Mouse (Mus musculus): ENCODE measurements at regions not wholly inside any gene's neighbourhood (a gene's known extent, or its start where the extent isn't known, plus 50 kb on each side); places are given as distances from the start of the nearest gene placed in this dataset.

DNA sequence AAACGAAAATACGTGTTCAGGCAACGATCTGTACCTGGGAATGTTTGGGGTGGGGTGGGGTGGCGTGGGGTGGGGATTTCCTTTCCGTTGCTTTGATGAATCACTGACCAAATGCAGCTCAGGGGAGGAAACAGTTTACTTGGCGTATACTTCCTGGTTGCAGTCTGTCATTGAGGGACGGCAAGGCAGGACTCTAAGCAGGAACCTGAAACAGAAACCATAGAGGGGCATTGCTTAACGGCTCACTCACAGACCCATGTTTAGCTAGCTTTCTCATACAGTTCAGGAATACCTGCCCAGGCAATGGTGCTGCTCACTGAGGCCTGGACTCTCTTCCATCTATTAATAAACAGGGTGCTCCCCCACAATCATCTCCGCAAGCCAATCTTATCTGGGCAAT, 55.1 kb upstream of the Smox start:
- ATAC-seq (ENCODE audit: extremely low read depth, insufficient number of reproducible peaks, low FRiP score, poor library complexity, severe bottlenecking), result peak; percentile 73; the same call in 1 of the 2 replicates

DNA sequence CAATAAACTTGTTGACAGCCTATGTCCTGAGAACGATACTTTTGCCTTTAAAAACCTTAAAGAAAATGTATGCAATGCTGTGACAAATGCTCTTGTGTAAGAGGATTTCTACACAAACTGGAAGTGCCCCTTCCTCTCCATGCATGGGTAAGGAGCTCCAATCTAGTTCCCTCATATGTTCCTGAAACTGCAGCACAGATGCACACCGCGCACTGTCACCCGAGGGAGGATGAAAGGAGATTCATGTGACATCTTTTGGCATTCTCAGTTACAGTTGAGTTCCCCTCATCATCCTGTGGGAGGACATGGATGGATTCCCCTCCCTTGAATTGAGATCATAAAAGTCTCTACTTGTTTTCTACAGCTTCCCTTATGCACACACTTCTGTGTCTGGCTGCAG, 60.8 kb upstream of the Smox start:
- ATAC-seq (ENCODE audit: extremely low read depth, insufficient number of reproducible peaks, low FRiP score, poor library complexity, severe bottlenecking), result peak; percentile 55; the same call in 1 of the 2 replicates

DNA sequence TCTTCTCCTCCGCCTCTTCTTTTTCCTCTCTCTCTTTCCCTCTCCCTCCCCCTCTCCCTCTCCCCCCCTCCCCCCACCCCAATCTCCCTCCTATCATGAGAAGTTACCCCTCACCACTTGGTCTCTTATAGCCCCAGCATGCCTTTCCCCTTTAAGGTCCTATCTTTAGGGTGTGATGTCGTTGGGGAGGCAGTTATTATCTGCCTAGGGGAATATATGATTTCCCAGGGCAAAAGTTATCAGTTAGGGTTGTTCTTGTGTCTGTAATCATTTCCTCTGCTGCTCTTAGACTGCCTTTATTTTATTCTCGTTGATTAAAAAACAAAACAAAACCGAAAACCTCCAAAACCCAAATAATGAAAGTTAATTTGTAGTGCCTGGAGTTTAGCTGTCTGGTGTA, 63.2 kb upstream of the Smox start:
- no peak for ATAC-seq (ENCODE audit: extremely low read depth, insufficient number of reproducible peaks, low FRiP score, poor library complexity, severe bottlenecking)

DNA sequence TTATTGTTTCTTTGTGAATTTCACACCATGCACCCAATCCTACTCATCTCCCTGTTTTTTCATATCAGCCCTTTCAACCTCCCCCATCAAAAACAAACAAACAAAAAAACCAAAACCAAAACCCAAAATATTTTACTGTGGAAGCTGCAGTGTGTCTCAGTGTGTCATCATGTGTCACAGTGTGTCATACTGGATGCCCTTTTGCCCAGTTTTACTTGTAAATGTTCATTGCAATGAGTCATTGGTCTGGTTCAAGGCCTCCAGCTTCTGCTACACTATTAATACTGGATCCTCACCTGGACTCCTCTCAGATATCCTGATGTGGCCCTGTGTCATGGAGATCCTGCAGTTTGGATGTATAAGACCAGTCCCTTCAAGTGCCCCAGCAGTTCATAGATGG, 64.4 kb upstream of the Smox start:
- ATAC-seq (ENCODE audit: extremely low read depth, insufficient number of reproducible peaks, low FRiP score, poor library complexity, severe bottlenecking), result no peak

DNA sequence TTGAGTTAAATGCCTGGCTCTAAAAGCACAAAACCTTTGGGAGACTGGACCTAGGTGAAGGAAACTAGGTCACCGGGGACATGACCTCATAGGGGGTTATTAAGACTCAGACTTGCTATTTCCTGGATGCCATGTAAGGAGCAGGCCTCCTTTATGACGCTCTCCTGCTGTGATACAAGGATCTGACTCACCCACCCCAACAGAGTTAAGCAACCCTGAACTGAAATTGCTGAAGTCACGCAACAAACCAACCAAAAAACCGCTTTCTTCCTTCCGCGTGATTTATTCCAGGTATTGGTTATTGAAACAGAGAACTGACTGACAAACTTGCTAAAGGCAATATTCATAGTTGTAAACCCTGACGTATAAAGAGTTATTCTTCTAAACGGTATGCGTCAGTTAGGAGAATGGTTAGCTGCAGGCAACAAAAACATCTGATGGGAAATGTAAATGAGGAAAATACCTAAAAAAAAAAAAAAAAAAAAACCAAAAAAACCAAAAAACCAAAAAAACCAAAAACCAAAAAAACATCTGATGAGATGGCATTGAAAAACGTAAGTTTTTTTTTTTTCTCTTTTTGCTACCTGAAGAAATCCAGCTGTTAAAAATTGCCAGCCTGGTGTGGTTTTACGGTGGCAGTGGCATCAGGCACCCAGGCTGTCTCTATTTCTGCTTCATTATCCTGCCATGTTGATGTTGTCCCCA, 67.5 kb upstream of the Smox start:
- ATAC-seq (ENCODE audit: extremely low read depth, insufficient number of reproducible peaks, low FRiP score, poor library complexity, severe bottlenecking), result peak; percentile 81

DNA sequence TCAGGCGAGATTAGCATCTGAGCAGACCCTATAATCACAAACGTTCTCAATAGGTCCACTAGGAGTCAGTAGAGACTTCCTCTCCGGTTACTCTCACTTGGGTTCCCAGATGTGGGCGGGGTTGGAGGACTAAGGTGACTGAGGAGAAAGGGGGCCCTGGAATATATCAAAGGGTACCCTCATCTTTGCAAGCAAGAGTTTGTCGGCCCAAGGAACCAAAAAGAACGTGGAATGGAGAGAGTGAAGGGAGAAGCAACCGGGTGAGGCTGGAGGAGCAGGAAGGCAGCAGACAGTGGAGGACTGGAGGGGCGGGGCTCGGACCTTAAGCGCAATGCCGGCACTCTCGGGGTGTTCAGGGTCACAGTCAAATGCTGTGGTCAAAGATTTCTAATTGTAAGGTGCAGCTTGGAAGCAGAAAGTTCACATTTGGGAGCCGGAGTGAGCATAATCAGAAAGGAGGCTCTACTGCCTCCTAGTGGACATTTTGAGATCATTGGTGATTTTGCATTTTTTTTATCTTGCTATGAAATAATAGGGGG, 68.3 kb upstream of the Smox start:
- ATAC-seq (ENCODE audit: extremely low read depth, insufficient number of reproducible peaks, low FRiP score, poor library complexity, severe bottlenecking), result peak; percentile 77

DNA sequence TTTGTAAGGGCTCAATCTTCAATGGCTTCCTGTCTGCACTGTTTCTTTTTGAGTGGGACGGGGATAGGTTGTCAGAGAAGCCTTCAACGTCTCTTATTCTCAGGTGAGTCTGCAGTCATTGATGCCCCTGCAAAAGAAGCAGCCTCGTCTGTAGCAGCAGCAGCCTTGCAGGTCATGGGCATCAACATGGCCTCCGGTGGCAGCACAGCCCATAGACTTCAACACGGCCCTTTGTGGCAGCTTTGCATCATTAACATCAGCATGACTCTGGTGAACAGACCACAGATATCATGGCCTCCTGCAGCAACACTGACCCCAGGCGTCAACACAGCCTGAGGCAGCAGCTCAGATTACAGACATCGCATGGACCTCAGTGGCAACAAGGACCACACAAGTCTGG, 65.4 kb upstream of the Rnf24 start:
- ATAC-seq (ENCODE audit: extremely low read depth, insufficient number of reproducible peaks, low FRiP score, poor library complexity, severe bottlenecking), result no peak

DNA sequence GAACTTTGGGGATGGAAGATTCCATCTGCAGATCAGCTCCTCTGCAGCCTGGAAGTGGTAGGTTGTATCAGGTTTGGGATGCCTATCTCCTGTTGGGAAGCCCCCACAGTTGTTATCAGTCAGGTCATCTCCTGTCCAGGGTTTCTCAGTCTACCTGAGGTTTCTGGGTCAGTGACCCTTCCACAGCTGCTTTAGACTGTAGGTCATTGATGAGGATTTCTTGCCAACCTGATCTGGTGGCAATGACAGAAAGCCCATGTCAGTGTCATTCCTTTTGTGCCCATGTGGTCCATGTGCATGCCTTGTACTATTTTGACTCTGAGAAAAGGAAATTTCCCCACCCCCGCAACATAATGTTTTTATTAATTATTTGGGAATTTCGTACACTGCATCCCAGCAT, 64.8 kb upstream of the Rnf24 start:
- no peak for ATAC-seq (ENCODE audit: extremely low read depth, insufficient number of reproducible peaks, low FRiP score, poor library complexity, severe bottlenecking)

DNA sequence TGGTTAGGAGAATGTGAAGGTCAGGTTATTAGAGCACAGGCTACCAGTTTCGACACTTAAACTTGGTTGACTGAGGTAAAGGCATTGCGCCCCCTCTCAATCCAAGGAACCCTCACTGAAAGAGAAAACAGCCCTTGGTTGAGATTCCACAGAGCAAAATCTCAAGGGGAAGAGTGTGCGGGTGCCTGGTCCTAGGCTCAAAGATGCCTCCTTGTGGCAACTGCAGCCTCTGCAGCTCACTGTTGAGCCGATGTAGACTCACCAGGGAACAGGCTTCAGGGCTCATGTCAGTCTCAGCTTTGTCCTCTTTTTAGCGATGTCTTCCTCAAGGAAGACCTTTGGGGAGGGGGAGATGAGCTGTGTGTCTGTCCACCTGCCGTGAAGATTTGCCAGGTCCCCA, 63.8 kb upstream of the Rnf24 start:
- ATAC-seq (ENCODE audit: extremely low read depth, insufficient number of reproducible peaks, low FRiP score, poor library complexity, severe bottlenecking), result peak; percentile 60

DNA sequence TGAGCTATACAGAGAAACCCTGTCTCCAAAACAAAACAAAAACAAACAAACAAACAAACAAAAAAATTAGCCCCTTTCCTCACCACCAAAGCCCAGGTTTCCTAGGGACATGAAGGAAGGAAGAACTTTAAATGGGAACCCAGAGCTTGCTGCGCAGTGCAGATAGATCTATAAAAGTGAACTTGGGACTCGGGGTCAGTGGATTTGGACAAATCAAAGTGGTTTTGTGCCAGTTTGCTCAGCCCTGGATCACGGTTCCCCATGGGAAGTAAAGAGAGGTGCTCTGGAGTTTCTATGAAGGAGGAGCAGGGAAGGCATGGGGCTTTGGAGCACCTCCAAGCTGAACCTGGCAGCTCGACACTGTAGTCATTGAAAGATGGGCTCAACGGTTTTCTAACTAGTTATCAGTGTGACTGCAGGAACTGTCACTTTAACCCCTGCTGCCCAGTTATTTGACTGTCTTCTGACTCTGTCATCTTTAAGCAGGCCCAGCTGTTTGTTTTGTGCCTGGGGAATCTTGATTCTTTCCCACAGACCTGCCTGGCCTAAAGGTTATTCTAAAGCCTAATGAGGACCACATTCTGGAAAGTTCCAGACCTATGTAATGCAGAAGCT, 58.3 kb upstream of the Rnf24 start:
- no peak for ATAC-seq (ENCODE audit: extremely low read depth, insufficient number of reproducible peaks, low FRiP score, poor library complexity, severe bottlenecking)

DNA sequence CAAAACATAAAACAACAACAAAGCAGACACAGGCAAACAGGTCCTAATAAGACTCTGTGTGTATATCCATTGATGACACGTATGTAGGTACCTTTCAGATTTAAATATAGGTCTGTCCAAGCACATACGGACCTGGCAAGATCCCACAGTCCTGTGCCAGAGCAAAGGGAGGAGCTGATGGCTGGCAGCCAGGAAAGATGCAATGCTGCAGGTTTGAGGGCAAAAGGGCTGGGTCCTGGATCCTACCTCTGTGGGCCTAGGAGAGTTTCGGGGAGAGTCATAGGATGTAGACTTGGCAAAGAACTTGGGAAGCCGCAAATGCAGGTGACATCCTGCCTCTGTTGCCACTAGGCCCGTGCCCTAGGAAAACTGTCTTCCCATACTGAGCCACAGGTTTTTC, 54.6 kb upstream of the Rnf24 start:
- no peak for ATAC-seq (ENCODE audit: extremely low read depth, insufficient number of reproducible peaks, low FRiP score, poor library complexity, severe bottlenecking)

DNA sequence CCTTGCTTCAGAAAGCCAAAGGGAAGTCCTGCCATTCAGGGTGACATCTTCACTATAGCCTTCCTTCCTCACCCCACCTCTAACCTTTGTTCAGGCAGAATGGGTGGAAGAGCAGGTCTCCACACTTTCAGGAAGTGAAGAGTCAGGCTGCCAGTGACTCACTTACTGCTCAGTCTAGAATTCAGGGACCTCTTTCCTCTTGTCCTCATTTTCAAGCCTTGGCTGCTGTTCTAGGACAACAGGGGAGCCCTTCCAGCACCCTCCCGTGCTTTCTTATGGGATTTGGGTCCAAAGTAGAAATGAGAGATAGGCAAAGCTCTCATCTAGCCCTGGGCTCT, 51.5 kb upstream of the Rnf24 start:
- ATAC-seq (ENCODE audit: extremely low read depth, insufficient number of reproducible peaks, low FRiP score, poor library complexity, severe bottlenecking), result no peak

DNA sequence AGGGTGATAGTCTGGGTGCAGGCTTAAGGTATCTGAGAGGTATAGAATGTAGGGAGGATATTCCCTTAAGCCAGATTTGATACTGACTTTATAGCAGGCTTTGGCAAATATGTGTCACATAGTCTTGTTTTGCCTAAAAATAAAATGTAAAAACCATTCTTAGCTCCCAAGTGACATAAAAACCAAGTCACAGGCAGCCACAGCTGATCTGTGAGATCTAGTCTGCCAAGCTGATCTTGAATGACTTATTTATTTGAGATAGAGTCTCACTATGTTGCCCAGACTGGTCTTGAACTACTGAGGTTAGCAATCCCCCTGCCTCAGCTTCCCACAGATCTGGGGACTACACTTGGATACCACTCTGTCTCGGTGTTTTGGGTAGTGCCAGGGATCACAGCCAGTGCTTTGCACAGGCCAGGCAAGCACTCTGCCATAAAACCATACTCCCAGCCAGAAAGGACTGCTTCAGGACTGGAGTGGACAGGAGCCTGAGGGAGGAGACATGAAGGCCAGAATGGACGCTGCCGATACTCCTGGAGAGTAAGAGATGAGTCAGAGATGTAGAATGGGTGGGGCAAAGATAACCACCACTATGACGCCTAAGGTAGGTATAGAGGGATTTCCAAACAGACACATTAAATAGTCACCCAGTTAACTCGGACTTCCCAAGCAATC, 51.0 kb upstream of the Rnf24 start:
- no peak for ATAC-seq (ENCODE audit: extremely low read depth, insufficient number of reproducible peaks, low FRiP score, poor library complexity, severe bottlenecking)
